Mouse (Mus musculus) retina, adult 2 months (tissue): Measurements from ENCODE around the gene Tgfbr3.

Source experiments
- DNase-seq: peaks from one replicate; pipeline ENCODE4 v3.0.0-alpha.2; 2012; ENCODE audit warnings: low read depth, low spot score

Gene Tgfbr3

DNA sequence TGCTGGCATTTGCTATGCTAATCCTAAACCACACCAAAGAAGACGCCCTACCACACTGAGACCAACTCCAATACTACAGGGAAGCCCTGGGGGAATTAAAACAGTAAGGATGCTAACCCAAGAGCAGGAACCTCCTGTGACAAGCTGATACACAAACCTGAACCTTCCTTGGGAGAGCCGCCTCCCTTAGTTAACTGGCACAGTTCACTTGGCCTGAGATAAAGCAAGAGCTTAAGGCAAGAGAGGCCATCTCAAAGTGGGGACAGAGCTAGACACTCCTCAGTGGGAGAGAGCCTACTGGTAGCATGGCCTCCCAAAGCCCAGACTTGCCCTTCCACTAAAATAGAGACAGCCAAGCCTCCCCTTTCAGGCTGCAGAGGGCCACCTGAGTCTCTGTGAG is 79.4 kb downstream of the Tgfbr3 start:
- no peak for DNase-seq

DNA sequence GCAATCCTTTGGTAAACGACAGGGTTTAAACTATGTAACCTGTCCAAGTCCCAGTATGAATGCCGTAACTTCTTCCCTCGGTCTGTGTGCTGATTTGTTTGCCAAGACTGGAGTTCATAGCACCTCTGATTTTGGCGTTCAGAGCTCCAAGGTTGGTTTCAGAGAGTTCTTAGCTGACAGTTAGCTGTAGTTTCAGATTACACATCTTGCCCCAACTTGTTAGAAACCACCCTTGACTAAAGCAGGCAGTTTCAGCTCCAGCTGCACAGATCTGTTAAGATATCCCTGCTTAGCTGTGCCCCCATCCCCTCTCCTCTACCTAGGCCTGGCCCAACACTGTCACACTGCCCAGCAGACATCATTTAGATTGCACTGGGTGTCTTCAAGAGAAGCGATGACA is 81.5 kb downstream of the Tgfbr3 start:
- DNase-seq: no peak

DNA sequence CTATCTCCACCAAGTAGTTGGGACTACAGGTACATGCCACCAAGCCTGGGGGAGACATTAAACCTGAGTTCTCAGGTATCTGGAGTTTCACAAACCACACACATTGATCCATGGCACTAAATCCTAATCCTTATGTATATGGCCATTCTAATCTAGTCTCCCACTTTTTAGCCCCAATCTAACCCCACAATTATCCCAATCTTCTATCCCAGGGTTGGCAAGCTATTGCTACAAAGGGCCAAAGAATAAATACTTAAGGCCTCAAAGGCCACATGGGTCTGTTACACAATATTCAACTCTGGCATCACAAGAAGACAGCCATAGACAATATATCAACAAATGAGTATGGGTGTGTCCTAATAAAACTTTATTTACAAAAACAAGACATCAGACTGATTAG is 85.1 kb downstream of the Tgfbr3 start:
- no peak for DNase-seq

DNA sequence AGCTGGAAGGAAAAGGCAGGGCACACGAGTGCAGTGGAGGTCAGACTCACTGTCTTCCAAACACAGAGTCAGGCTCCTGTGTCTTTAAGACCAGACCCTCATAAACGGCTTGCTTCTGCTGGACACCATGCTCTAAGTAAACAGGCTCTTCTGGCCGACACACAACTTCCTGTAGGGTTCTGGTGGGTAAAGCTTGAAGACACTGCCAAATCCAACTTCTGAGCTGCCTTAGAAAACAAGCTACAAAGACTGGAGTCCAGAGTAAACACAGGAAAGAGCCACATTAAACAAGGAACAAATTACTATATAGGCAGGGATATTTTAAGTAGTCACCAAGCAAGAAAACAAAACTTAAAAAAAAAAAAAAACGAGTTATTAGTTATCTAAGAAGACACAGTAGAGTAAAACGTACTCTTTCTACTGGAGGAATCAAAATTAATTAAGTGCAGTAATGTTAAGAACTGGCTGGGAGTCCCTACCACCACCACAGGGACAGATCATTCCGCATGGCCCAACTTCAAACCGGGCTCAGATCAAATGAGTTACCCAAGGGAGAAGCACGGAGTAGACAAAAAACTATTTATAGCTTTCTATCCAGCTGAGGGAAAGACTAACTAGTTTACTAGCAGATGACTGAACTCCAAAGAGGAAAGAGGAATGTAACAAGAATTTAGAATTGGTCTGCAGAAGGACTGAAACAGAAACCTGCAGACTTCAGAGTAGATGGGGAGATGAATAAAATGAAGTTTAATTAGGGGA is 86.4 kb downstream of the Tgfbr3 start:
- DNase-seq: no peak

DNA sequence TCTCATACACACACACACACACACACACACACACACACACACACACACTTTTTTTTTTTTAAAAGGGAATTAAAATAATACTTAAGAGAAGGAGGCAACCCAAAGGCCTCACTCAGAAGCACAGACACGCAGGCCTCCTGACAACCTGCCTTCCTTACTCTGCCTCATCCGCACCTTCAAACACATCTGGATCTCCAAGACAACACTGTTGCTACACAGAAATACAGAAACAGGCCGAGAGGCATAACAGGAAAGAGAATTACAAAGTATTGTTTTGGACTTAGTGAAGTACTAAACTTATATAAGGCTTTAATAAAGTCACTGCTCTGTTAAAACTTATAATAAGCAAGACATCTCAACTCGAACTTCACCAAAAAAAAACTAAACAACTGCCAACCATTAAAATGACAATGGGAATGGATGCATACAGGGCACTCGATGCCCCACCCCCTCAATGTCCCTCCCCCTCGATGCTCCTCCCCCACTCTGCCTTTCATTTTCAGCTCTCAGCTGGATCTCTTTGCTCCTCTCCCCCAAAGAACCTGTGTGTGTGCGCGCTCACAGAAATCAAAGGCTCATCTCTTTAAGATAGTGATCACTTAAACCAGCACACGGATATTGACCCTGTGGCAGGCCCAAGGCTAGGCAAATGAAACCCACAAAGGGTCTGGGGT is 87.8 kb downstream of the Tgfbr3 start:
- DNase-seq: no peak

DNA sequence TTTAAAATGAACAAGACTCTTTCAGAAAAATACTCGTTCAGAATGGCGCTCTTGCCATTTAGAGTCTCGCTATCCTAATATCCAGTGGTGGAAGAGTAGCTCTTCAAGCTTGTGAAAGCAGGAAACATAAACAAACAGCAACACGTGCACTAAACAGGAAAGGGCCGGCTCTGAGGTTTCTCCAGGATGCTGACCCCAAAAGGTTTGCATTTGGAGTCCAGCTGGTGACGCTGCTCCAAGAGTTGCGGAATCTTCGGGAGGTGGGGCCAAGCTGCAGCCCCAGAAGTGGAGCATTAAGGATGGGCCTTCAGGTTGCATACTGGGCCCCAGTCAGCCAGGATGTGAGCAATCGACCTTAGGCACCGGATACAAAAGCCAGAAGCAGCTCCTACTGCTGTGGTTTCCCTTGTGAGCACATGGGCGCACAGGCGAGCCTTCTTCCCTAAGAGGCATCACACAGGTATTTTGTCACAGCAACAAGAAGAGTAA is 88.5 kb downstream of the Tgfbr3 start:
- no peak for DNase-seq

DNA sequence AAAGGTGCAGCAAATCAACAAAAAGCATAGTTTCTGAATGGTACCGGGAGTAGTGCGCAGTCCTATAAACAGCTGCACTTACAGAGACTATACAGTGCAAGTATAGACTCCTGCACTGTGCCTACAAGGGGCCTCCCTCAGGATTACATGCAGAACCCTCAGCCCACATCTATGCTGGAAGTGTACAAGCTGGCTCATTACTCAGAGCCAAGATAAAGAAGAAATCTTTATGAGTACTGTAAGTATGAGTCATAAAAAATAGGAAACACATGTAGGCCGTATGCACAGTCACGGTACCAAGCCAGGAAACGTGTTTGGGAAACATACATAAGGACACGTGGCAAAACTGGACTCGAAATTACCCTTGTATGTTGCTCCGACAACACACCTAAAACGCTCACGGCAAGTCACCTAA is 89.2 kb downstream of the Tgfbr3 start:
- no peak for DNase-seq

DNA sequence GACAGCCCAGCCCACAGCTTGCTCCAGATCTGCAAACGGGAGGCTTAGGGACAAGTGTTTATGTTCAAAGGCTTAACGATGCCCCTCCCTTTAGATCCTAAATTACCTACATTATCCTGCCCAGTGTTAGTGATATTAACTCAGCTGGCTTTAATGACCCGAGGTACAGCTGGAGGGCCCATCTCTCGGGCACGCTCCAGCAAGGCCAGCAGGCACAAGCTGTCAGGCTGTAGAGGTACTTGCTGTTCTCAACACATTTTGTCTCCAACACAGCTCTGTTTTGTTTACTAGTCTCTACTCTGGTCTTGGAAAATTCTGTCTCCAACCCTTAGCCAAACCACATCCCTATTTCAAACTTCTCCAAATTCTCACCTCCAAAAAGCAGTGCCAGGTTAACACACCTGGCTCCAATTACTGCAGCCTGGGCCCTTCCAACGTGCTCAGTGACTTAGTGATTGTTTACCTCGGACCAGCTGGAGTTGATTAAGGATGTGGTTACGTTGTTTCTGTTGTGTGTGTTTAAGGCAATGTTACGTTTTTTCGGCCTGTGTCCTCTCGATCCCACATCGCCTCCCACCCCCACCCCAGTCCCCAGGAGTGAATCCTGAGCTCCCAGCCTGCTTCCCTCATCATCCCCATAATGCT is 93.6 kb downstream of the Tgfbr3 start:
- DNase-seq: peak; percentile 23

DNA sequence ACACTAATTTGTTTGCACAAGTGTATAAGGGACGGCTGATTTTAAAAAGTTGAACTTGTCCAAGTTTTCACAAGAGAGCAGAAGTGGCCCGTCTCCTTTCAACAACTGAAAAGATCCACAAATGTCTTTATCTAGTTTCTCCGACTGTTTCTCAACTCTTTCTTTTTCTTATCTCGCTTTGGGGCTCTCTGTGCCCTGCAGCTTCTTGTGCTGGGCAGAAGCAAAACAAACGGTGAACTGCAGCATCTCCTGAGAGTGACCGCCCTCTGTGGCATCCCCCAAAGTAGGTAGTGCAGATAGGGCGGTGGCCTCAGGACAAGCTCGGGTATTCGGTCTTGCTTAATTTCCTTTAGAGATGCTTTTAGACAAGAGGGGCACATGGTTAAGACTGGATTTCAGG is 96.3 kb downstream of the Tgfbr3 start:
- no peak for DNase-seq

DNA sequence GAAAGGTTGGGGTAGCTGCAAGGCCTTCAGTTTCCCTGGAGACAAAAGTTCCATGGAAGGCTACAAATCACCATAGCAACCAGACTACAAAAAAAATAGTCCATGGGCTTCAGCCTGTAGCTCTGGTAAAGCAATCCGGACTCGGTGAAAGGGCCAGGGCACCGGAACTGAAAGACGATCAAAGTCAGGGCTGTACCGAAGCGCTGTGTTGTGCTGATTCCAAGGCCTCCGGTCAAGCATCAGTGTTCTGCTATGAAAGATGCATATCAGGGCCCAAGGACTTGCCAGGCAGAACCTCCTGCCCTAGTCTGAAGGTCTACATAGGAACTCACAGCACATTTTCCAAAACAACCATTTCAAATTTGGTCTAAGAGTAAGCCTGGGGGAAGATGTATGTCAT is 97.1 kb downstream of the Tgfbr3 start:
- DNase-seq: no peak

DNA sequence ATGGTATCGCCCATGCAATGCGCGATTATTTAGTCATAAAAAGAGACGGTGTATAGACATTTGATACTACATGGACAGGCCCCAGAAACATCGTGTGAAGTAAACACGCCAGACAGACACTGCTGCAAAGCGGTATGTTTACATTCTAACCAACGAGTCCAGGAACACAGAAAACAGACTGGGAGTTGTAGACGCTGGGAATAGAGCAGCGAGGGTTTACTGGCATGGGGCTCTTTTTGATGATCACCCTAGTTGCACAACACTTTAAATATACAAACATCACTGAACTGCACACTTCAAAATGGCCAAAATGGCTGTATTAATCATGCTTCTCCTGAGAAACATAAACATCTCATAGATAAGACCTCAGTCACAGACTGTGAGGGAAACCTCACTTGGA is 100.9 kb downstream of the Tgfbr3 start:
- DNase-seq: no peak

DNA sequence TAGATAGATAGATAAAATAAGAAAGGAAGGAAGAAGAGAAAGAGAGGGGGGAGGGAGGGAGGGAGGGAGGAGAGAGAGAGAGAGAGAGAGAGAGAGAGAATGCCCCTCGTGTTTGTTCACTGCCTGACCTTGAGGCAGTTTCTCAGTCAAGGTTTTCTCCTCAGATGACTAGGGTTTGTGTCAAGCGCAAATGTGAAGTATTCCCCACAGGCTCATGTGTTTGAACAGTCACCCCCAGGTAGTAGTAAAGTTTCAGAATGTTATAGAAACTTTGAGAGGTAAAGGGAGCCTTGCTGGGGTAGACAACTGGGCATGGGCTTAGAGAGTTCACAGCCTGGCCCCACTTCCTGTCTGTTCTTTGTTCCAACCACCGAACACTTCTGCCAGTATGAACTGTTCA is 103.2 kb downstream of the Tgfbr3 start:
- DNase-seq: no peak

DNA sequence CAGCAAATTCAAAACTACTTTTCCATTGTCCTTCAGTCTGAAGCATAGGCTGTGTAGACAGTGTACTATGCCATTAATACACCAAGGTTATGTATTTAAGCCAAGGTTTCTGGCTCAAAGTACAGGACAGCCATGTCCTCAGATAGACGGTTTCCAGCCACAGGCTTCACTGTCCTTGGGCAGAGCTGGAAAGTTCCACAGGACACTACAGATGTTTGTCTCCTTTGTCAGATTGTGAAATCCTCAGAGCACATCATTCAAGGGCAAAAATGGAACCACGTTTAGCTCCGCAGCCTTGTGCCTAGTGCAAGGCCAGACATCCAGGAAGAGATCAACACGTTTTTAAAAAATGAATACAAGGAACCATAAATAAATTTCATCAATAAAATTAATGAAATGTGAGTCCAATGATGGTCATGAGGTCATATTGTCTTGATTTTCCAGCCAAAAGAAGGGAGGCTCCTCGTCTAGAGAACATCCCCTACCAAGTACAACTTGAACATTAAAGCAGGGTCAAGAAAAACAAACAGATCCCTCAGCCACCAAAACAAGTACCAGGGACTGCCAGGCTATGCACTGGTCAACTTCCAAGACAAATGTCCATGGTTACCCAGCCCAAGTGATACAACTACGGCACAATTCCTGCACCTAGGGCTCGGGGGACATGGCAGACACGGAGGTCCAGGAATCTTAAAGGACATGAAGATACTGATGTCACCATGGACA is 105.1 kb downstream of the Tgfbr3 start:
- DNase-seq: no peak

DNA sequence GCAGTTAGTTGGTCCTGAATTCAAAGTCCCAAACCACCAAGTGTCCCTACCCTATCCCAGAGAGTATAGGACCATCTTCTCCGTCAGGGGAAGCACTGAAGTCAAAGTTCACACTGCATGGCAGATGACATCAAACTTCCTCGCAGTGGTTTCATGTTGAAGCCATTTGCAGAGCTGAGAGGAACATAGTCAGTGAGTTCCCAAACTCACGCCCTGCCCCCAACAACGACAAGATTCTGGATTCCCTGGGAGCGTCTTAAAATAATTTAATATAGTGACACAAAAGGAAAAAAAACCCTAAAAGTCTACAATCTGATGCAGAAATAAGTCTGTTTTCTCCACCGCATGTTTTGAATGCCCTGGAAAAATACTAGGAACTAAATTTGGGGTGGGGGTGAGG is 105.9 kb downstream of the Tgfbr3 start:
- DNase-seq: no peak

DNA sequence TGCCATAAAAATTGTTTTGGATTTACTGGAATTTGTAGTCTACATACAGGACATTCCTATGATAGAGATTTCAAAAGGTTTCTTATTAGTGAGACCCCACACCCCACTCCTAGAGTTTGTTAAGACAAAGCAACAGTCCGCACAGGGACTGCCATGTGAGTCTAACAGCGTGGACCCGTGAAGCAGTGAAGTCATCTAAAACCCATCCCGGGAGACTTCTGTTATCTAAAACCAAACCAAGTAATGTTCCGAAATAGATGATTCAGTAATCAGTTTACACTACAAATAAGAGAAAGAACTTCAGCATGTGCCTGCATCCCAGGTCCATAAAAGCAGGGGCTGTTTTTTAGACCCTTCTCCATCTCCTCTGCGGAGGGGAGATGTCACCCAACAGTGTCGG is 106.7 kb downstream of the Tgfbr3 start:
- DNase-seq: no peak

DNA sequence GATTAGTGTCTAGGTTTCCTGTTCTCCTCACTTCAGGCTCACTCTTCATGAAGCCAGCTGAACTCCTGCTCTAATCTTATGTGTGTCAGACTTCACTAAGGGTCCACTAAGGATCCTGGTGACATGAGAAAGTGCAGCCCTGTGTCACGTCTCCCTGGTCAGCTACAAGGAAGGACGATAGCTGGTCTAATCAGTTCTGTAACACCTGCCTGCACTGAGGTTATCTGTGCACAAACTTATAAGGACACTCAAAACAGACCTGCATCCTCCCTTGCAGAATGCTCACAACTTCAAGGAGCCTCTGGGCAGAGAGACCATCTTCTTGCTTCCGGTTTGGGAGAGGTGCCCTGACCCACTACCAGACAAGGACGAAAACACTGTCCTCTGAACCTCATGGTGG is 107.6 kb downstream of the Tgfbr3 start:
- no peak for DNase-seq

DNA sequence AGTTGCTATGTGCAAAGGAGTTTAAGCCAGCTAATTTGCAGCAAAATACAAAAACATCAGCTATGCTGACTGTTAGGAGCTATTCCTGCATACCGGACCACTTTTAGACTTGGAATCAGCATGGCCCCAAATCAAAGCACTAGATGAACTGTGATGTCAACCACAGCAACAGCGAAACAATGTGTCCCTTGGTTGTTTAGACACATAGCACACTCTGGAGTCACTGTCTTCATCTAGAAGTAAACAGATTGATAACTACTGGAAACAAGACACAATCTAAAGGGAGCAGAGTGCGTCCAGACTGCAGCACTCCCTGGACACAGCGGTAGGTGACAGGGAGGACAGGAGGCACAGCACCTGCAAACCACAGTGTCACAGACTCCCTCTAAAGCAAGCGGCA is 110.2 kb downstream of the Tgfbr3 start:
- DNase-seq: no peak

DNA sequence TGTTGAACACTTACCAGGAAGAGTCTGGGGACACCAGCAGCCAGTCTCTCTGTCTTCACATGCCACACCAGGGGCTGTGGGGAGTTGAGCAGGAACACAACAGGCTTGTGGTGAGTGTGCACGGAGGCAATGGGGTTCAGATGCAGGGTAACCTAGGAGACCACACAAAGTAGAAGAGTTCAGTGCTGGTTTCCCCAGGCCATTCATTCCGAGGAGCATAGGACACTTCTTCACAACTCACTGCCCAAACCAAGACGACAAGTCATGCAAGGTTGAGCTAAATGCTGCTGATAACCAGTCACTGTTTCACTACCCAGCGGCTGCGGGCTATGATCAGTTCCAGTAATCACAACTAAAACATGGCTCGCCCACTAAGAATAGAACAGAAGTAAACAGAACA is 111.6 kb downstream of the Tgfbr3 start:
- DNase-seq: no peak

DNA sequence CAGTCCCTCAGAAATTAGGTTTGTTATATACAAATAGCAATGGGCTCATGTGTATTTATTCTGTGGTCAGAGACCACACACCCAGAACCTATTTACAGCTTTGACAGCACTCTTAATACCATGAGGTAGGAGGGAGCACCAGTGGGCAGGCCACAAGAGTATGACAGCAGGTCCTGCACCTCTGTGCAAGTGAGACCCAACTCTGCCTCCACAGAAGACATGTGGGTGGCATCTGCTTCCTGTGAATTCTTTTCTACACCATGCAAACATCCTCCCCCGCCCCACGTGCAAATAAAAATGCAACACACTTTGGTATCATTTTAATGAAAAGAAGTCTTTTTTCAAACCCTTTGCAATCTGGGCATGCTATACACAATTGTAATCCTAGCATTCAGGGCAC is 112.2 kb downstream of the Tgfbr3 start:
- DNase-seq: no peak

DNA sequence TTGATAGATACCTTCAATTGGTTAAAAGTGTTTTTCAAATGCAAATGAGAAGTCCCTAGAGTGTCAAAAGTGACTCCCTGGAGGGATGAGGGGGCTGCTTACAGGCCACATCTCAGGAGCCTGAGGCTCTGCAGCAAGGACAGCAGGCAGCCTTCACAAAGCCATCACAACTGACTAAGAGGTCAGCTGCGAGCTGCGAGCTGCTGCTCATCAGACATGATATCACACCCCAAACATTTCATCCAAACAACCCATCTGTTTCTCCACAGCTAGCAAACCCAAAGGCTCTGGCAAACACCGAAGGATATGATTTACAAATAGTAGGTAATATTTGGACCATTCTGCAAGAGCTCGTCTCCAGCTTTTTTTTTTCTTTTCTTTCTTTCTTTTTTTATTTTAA is 112.6 kb downstream of the Tgfbr3 start:
- no peak for DNase-seq

DNA sequence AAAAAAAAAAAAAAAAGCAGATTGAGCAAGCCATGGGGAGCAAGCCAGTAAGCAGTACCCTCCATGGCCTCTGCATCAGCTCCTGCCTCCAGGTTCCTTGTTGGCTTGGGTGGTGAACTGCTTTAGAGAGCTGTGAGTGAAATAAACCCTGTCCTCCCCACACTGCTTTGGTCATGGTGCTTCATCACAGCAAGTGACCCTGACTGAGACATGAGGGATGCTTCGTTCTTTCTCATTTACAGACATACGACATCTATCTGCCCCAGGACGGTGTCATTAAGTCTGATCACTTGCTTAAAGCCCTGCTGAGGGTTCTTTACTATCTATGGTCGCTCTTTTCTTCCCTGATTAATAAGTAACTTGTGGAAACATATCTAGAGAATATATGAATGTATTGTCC is 113.2 kb downstream of the Tgfbr3 start:
- no peak for DNase-seq

DNA sequence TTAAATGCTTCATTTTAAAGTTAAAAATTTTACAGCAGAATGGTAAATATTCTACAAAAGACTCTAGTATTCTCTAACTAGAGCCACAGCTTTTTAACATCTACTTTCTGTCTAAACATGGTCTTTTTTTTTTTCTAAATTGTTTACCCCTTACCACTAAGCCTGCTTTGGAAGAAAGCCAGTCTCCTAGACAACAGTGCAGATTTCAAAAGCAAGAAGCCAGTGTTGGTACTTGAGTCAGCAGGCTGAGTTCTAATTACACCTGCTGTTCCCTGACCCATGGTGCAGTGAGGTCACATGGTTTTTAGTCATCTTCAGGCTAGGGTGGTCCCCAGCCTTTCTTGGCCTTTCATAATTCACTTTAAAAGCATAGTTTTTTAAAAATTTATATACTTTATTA is 115.2 kb downstream of the Tgfbr3 start:
- no peak for DNase-seq
